Mouse (Mus musculus) naive thymus-derived CD4-positive, alpha-beta T cell, adult 2 months (primary cell): ENCODE data around the gene Vmn1r56.
"Not testable (repeated sequence)": the region's sequence is repeated elsewhere in the genome, so short reads cannot be mapped to it uniquely, and the experiment has no call there.

Source experiments
- DNase-seq: peaks from one replicate; pipeline ENCODE4 v3.0.0-alpha.2; 2011; ENCODE audit warnings: low read depth

Gene Vmn1r56

GRCm38 (mm10) chr7:5196647-5197046 is at the start of gene Vmn1r56:
Vmn1r56 (minus strand) TSS chr7:5196747.
- DNase-seq, result not testable (repeated sequence)

GRCm38 (mm10) chr7:5218193-5218592 is 21.6 kb upstream of the Vmn1r56 start, which contains the start of gene Vmn1r57:
Vmn1r57 (plus strand) TSS chr7:5218493.
- not testable (repeated sequence) for DNase-seq

GRCm38 (mm10) chr7:5149570-5149969 is 47.0 kb downstream of the Vmn1r56 start, which contains the start of gene Vmn1r55:
Vmn1r55 (minus strand) TSS chr7:5149670.
- not testable (repeated sequence) for DNase-seq
